Mouse (Mus musculus) activated CD4-positive, CD25-positive, alpha-beta regulatory T cell (primary cell): ENCODE data around the gene Krt28. TPM values are rescaled to one million over a fixed set of nuclear protein-coding genes. Genes with fewer than 3 reads are reported as not detected.

Experiments used
- polyA plus RNA-seq, 2 experiments: library from polyadenylated mRNA; unstranded; fragments of 100-300 nt; shearing (Covaris generic); gene quantifications; one replicate each; pipeline ENCODE4 v1.2.1; 2017

The Krt28 gene
- polyA plus RNA-seq, result not detected

DNA sequence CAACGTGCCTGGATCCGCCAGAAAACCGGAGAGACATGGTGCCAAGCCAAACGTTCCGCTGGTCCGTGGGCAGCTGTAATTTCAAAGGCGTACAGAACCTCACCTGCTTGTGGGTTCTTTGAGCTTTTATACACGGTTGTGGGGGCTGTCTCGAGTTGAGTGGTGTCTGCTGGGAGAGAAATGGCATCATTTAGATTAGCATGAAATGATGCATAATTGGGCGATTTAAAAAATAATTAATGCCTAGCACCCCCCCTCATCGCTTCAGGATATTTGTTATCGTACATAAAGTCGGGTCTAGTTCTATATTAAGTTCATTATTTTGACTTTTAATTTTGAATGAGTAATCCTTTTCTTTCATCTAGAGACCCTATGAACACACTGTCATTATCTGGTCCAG is at the start of gene Krt28:
Gene Krt28, minus strand, starts transcription at position 101 of the 400 bp plus-strand sequence.

DNA sequence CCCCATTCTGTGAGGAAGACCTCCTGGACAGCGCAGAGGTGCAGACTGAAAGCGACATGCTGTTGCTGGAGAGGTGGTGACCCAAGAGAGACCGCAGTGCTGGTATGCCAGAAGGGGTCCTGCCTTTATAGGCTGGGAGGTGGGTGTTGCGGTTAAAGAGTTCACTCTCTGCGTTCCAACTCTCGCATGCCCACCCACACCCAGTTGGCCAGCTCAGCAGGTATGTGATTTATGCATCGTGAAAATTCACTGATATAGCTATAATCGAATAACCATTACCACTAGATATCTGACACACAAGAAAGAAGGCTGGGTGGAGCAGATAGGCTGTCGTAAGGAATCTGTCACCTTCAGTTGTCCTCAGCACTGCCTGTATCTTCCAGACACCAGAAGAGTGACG is 47.5 kb upstream of the Krt28 start, which contains the start of gene Krt12:
Gene Krt12, minus strand, starts transcription at position 101 of the 400 bp plus-strand sequence.

DNA sequence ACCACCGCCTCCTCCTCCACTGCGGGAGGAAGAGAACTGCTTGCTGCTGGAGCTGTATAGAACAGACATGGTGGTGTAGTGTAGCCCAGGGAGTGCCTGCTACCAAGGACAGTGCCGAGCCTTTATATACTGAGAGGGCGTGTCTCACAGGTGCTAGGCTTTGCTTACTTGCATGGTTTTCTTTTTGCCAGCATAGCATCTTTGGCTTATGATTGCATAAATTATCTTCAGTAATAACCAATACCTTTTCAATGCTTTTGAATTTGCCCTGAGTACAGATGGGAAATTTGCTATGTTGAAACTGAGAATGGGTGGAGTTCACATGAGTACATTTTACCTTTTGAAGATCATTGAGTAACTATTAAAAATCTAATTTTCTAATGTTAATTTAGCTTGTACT is 14.6 kb upstream of the Krt28 start, which contains the start of gene Krt10:
Gene Krt10, minus strand, starts transcription at position 101 of the 400 bp plus-strand sequence.

DNA sequence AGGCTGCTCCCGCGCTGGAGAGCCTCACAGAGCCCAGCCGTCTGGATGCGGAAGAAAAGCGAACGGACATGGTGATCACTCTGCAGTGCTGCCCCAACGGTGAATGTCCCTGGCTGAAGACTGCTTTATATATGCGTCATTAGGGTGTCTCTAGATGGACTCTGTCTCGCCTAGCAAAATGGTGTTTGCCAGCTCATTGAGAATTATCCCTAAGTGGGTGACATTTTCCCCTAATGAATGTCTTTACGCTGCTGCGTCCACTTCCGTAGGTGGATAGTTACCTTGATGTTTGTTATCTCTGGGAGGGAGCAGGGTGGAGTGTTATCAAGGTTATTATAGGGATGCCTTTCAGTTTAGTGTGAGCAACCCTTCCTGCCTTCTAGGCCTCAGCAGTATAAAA is 23.7 kb downstream of the Krt28 start, which contains the start of gene Krt27:
Gene Krt27, minus strand, starts transcription at position 101 of the 400 bp plus-strand sequence.

DNA sequence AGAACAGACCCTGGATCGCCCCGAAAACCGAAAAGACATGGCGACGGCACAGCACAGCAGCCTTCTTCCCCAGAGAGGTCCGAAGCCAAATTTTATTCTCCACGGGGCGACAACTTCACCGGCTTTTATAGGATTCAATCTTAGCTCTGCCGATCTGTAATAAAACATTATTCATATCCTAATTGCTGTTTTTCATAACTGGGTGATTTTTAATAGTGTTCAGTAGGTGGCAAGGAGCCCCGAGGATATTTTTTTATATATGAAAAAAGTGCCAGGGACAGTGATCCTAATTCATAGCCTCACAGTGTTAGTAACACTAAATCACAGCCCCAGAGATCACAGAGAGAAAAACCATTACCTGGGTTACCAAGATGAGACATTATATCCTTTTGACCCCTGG is 36.8 kb downstream of the Krt28 start, which contains the start of gene Krt26:
Gene Krt26, minus strand, starts transcription at position 101 of the 400 bp plus-strand sequence.

DNA sequence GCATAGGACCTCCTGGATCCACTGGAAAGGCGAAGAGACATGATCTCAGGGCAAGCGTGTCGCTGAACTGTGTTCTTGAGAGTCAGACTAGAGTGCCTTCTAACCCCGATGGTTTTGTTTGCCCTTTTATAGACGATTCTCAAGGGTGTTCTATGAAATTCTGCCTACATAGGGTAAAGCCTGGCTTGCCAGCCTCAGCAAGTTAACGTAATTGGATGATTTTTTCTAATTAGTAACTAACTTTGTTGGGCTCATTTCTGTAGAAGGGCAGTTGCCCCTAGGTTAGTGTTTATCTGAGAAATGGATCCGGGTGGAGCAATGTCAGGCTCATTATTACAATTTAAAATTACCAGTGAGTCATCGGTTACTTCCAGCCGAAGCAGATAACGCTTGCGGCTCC is 51.9 kb downstream of the Krt28 start, which contains the start of gene Krt25:
Gene Krt25, minus strand, starts transcription at position 101 of the 400 bp plus-strand sequence.

Other genes starting within 250 kb of the Krt28 start
- gene Ccr7, start 219.8 kb downstream of the Krt28 start, polyA plus RNA-seq, result 100 to 1,000 TPM; 268 to 861 TPM
- 100 to 1,000 TPM; 204 to 246 TPM for gene Smarce1, start 143.9 kb downstream of the Krt28 start, polyA plus RNA-seq
- gene Krt222, start 130.8 kb downstream of the Krt28 start, polyA plus RNA-seq, result 1 to 10 TPM; 1.4 to 1.5 TPM
- gene Krt24, start 89.6 kb downstream of the Krt28 start, polyA plus RNA-seq, result under 1 TPM; 0.09 to 0.17 TPM
- gene Krt25, start 52.0 kb downstream of the Krt28 start, polyA plus RNA-seq, result under 1 TPM in 1 of 2 experiments, not detected in 1; 0.17 TPM
- under 1 TPM in 1 of 2 experiments, not detected in 1; 0.23 TPM for gene Krt26, start 36.9 kb downstream of the Krt28 start, polyA plus RNA-seq
- not detected for gene Krt27, start 23.8 kb downstream of the Krt28 start, polyA plus RNA-seq
- gene Krt10, start 14.5 kb upstream of the Krt28 start, polyA plus RNA-seq, result 1 to 10 TPM; 8.0 to 9.9 TPM
- under 1 TPM in 1 of 2 experiments, not detected in 1; 0.11 TPM for gene Krt12, start 47.4 kb upstream of the Krt28 start, polyA plus RNA-seq
- not detected for gene Krt20, start 63.2 kb upstream of the Krt28 start, polyA plus RNA-seq
- not detected for gene Krt23, start 118.2 kb upstream of the Krt28 start, polyA plus RNA-seq
- under 1 TPM in 1 of 2 experiments, not detected in 1; 0.36 TPM for gene Krt39, start 146.4 kb upstream of the Krt28 start, polyA plus RNA-seq
- under 1 TPM in 1 of 2 experiments, not detected in 1; 0.38 TPM for gene Krt40, start 168.3 kb upstream of the Krt28 start, polyA plus RNA-seq
- gene Krtap3-3, start 176.0 kb upstream of the Krt28 start, polyA plus RNA-seq, result not detected
- gene Krtap3-2, start 181.9 kb upstream of the Krt28 start, polyA plus RNA-seq, result not detected
- 1 to 10 TPM in 1 of 2 experiments, not detected in 1; 1.1 TPM for gene Gm11939, start 184.6 kb upstream of the Krt28 start, polyA plus RNA-seq
- not detected for gene Krtap3-1, start 191.7 kb upstream of the Krt28 start, polyA plus RNA-seq
- gene Krtap1-5, start 206.1 kb upstream of the Krt28 start, polyA plus RNA-seq, result not detected
- gene Krtap1-4, start 208.8 kb upstream of the Krt28 start, polyA plus RNA-seq, result not detected
- gene Krtap1-3, start 216.4 kb upstream of the Krt28 start, polyA plus RNA-seq, result under 1 TPM in 1 of 2 experiments, not detected in 1; 0.27 TPM
- gene Krtap9-3, start 223.2 kb upstream of the Krt28 start, polyA plus RNA-seq, result not detected
- gene Gm11938, start 228.4 kb upstream of the Krt28 start, polyA plus RNA-seq, result not detected
- not detected for gene Gm11937, start 235.3 kb upstream of the Krt28 start, polyA plus RNA-seq
- gene Krtap2-4, start 239.9 kb upstream of the Krt28 start, polyA plus RNA-seq, result not detected
- gene Gm11562, start 245.5 kb upstream of the Krt28 start, polyA plus RNA-seq, result not detected